Mouse (Mus musculus): ENCODE results near the gene Psmd3. TPM values are rescaled to one million over a fixed set of nuclear protein-coding genes. Genes with fewer than 3 reads are reported as not detected.

Gene Psmd3
- polyA plus RNA-seq, 1 experiment from 2014 or later: 202 TPM

DNA sequence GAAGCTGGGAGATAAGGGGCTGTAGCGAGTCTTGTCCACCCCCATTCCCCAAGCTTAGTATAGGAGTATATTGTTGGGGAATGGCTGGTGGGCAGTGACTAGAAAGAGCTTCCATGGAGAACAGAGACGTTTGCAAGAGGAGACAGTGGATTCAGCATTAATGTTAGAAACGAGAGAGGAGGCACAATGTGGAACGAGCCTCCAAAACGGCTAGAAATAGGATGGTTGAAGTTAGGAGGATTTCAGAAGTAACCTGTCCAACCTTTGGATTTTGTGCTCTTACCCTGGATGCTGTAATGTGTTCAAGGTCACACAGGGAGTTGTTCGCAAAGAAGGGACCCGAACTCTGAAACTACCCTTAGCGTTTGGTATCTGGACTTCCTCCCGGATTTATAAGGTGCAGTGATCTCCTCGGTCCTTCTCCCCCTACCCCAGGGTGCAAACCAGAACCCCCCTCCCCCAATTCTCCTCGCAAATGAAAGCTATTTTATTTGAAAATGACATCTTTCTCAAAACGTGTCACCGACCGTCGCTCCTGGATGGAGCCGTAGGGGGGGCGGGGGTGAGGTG is 58.8 kb downstream of the Psmd3 start:
- Histone ChIP-seq H3K4me2 (peak overlapping the region; percentile 99), H3K4me3 (peak overlapping the region; percentile 81), H3K36me3 (no peaks in the 10 kb centered on the region), H3K4me1 (peaks cover 79% of the 10 kb centered on the region), H3K9me3 (replicated peaks) (no peaks in the 10 kb centered on the region), H3K9ac (peak overlapping the region; percentile 98), H3K27ac (peak overlapping the region; percentile 95), H3K27me3 (replicated peaks) (no peaks in the 10 kb centered on the region)
- WGBS (ENCODE audit: insufficient replicate concordance): under 1% methylated on average over 17 of the region's 17 CpGs
- ATAC-seq: no peak

DNA sequence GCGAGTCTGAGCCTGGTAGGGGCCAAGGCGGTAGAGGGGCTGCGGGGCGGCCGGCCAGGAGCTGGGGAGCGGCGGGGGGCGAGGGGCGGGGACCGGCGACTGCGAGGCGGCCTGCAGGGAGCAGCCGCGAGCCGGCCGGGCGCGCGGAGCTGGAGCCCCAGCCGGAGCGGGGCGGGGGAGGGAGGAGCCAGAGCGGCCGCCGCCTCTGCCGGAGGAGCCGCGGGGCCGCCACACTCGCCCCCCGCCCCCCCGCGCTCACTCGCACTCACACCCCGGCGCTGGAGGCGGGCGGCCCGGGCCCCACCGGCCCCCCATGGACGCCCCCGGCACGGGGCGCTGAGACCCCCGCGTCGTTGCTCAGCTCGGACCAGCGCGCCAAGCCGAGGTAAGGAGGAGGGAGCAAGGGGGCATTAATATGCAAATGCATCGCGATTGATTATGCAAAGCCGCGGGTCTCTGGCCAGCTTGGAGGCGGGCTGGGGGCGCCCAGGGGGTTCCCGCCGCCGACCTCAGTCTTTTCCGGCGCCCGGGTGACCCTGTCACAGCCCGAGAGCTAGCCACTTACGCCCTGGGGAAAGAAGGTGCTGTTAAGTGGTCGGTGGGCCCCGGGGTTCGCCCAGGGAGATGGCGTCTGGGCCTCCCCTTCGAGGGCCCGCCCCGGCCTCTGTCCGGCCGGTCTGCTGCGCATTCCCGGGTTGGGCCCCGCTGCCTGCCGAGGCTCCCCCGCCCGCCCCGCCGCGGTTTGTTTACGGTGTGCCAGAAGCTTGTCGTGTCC is 59.5 kb downstream of the Psmd3 start:
- ATAC-seq: peak; percentile 73
- Histone ChIP-seq H3K27ac (peak overlapping the region; percentile 95), H3K9ac (peak overlapping the region; percentile 98), H3K36me3 (no peaks in the 10 kb centered on the region), H3K4me2 (peak overlapping the region; percentile 99), H3K9me3 (replicated peaks) (no peaks in the 10 kb centered on the region), H3K4me3 (peak overlapping the region; percentile 81), H3K27me3 (replicated peaks) (no peaks in the 10 kb centered on the region), H3K4me1 (peaks cover 86% of the 10 kb centered on the region)
- whole genome bisulfite sequencing (ENCODE audit: insufficient replicate concordance): under 1% methylated on average over 53 of the region's 86 CpGs

DNA sequence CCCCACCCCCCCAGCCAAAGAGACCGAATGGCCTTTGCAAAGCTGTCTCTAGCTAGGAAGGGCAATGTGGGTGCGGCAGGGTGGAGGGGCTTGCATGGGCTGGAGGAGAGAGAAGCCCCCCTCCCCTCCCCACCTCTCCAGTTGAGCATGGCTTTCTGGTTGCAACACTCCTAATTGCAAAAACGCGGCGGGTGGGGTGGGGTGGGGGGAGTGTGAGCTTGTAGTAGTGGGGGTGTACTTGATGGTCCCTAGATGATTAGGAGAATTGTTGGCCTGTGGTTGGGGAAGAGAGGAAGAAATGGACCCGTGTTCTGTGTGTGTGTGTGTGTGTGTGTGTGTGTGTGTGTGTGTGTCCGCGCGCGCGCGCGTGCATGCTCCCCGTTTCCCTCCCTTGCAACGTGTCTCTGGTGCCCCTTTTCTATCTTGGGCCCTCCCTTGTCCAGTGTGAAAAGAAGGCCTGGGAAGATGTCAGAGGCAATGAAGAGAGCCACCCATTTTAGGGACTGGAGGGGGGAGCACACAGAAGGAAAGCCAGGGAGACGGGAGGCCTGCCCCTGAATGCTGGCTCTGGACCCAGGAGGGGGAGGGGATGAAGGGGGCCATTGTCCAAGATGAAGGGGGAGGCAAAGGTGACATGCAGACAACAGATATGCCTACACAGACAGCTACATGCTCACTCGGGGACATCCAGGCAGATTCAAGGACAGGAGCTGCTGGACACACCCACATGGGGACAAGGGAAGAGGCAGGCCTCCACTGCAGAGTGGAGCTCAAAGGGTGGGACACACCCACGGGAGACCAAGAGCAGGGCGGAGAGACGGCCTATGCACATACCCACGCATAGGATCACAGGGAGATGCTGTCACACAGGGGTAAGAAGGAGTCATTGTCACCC is 60.3 kb downstream of the Psmd3 start:
- no peak; the same call in 1 of the 2 replicates for ATAC-seq
- Histone ChIP-seq H3K9me3 (replicated peaks) (no peaks in the 10 kb centered on the region), H3K9ac (peak overlapping the region; percentile 98), H3K27me3 (replicated peaks) (no peaks in the 10 kb centered on the region), H3K27ac (peak overlapping the region; percentile 95), H3K4me3 (peak overlapping the region; percentile 81), H3K4me2 (peak overlapping the region; percentile 99), H3K4me1 (peaks cover 93% of the 10 kb centered on the region), H3K36me3 (no peaks in the 10 kb centered on the region)
- 3% methylated on average over 20 of the region's 21 CpGs for WGBS (ENCODE audit: insufficient replicate concordance)

DNA sequence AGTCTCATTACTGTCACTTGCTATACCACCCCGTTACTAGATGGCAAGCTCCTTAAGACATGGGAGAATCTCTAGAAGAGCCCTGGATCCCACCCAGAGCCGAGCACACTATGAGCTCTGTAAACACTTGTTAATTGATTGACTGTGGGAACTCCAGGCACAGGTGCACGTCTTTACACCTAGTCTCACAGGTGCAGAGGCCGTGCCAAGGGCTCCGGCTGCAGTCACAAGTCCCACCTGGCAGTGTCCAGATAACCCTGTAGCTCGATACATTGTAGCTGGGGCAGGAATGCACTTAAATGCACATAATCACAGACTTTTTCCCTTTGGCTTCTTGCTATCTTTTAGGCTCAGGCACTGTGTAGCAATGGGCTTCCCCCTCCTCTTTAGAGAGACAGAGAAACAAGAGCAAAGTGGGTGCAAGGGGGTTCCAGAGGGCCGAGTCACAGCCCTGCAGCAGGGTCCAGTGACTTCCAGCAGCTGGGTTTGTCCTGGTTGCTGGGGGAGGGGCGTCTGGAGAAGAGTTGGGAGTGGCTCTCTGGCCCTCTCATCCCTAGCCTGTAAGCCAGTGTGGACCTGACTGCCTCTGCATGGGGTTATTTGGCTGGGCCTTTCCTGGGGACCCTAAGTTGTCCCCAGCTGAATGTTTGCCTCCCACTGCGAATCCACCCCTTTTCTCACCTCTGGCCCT is 61.4 kb downstream of the Psmd3 start:
- no peak for ATAC-seq
- Histone ChIP-seq H3K4me2 (peak overlapping the region; percentile 99), H3K27me3 (replicated peaks) (no peaks in the 10 kb centered on the region), H3K27ac (peak overlapping the region; percentile 95), H3K4me1 (peaks cover 93% of the 10 kb centered on the region), H3K36me3 (no peaks in the 10 kb centered on the region), H3K9me3 (replicated peaks) (no peaks in the 10 kb centered on the region), H3K4me3 (peak overlapping the region; percentile 81), H3K9ac (peak overlapping the region; percentile 55)
- 20% methylated on average over 9 of the region's 9 CpGs for WGBS (ENCODE audit: insufficient replicate concordance)

DNA sequence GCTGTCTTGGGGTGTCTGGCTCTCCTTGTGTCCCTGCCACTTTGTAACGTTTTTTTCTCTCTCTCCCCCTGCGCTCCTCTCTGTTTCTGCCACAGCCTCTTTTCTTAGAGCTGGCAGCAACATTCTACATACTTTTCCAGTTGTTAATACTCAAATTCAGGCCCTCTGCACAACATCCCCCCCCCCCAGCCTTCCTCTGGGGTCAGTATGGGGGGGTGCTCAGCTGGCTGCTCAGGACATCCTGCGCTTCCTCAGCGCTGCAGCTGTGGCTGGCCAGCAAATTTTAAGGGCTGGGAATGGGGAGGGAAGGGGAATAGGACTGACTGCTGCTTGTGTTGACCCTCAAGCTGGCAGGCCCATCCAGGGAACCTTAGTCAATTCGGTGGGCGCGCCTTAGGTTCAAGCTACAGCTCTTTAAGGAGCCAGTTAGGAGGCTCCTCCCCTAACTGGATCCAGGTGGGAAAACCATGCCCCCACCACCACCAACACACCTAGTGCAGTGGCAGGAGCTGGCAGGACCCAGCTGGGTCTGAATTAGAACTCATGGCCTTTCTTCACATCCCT is 62.2 kb downstream of the Psmd3 start:
- H3K9ac ChIP-seq: peak overlapping the region; percentile 55
- H3K4me2 ChIP-seq: peak overlapping the region; percentile 99
- peaks cover 93% of the 10 kb centered on the region for H3K4me1 ChIP-seq
- no peak for ATAC-seq
- WGBS (ENCODE audit: insufficient replicate concordance): 66% methylated on average over 7 of the region's 7 CpGs
- peaks cover 5% of the 10 kb centered on the region; the same call in 1 of the 2 replicates for H3K36me3 ChIP-seq
- no peaks in the 10 kb centered on the region for H3K27me3 ChIP-seq (replicated peaks)
- no peaks in the 10 kb centered on the region for H3K9me3 ChIP-seq (replicated peaks)
- H3K27ac ChIP-seq: peak overlapping the region; percentile 95
- H3K4me3 ChIP-seq: no peak overlapping the region

Other genes starting within 250 kb of the Psmd3 start
- 64.8 and 67.4 TPM in 2 replicates for gene Mien1, start 243.6 kb upstream of the Psmd3 start, polyA plus RNA-seq (2016; fragmentation: Nextera tagmentation; extraction: Ambion mirVana)
- 20.1 and 22.0 TPM in 2 replicates for gene Grb7, start 236.2 kb upstream of the Psmd3 start, polyA plus RNA-seq (2016; fragmentation: Nextera tagmentation; extraction: Ambion mirVana)
- 0.07 and 0.12 TPM in 2 replicates for gene Ikzf3, start 136.5 kb upstream of the Psmd3 start, polyA plus RNA-seq (2016; fragmentation: Nextera tagmentation; extraction: Ambion mirVana)
- gene Zpbp2, start 131.5 kb upstream of the Psmd3 start, polyA plus RNA-seq (2016; fragmentation: Nextera tagmentation; extraction: Ambion mirVana): 0.46 and 0.55 TPM in 2 replicates
- gene Ormdl3, start 95.2 kb upstream of the Psmd3 start, polyA plus RNA-seq (2016; fragmentation: Nextera tagmentation; extraction: Ambion mirVana): 44.2 and 44.3 TPM in 2 replicates
- not detected in 2 replicates for gene Lrrc3c, start 84.3 kb upstream of the Psmd3 start, polyA plus RNA-seq (2016; fragmentation: Nextera tagmentation; extraction: Ambion mirVana)
- 0.87 and 0.96 TPM in 2 replicates for gene Gm12355, start 56.9 kb upstream of the Psmd3 start, polyA plus RNA-seq (2016; fragmentation: Nextera tagmentation; extraction: Ambion mirVana)
- not detected in 2 replicates for gene Gsdma3, start 56.2 kb upstream of the Psmd3 start, polyA plus RNA-seq (2016; fragmentation: Nextera tagmentation; extraction: Ambion mirVana)
- not detected in 2 replicates for gene Gsdma2, start 35.8 kb upstream of the Psmd3 start, polyA plus RNA-seq (2016; fragmentation: Nextera tagmentation; extraction: Ambion mirVana)
- gene Gsdma, start 18.2 kb upstream of the Psmd3 start, polyA plus RNA-seq (2016; fragmentation: Nextera tagmentation; extraction: Ambion mirVana): not detected in 2 replicates
- not detected in 2 replicates for gene Csf3, start 18.7 kb downstream of the Psmd3 start, polyA plus RNA-seq (2016; fragmentation: Nextera tagmentation; extraction: Ambion mirVana)
- gene Med24, start 46.9 kb downstream of the Psmd3 start, polyA plus RNA-seq (2016; fragmentation: Nextera tagmentation; extraction: Ambion mirVana): 42.0 and 43.7 TPM in 2 replicates
- gene Thra, start 58.1 kb downstream of the Psmd3 start, polyA plus RNA-seq (2016; fragmentation: Nextera tagmentation; extraction: Ambion mirVana): 13.0 and 13.3 TPM in 2 replicates
- gene Nr1d1, start 92.8 kb downstream of the Psmd3 start, polyA plus RNA-seq (2016; fragmentation: Nextera tagmentation; extraction: Ambion mirVana): 1.3 and 1.4 TPM in 2 replicates
- 11.5 and 11.7 TPM in 2 replicates for gene Msl1, start 113.0 kb downstream of the Psmd3 start, polyA plus RNA-seq (2016; fragmentation: Nextera tagmentation; extraction: Ambion mirVana)
- 26.4 and 29.7 TPM in 2 replicates for gene Casc3, start 122.4 kb downstream of the Psmd3 start, polyA plus RNA-seq (2016; fragmentation: Nextera tagmentation; extraction: Ambion mirVana)
- 0.21 and 0.24 TPM in 2 replicates for gene Rapgefl1, start 154.2 kb downstream of the Psmd3 start, polyA plus RNA-seq (2016; fragmentation: Nextera tagmentation; extraction: Ambion mirVana)
- gene Wipf2, start 181.1 kb downstream of the Psmd3 start, polyA plus RNA-seq (2016; fragmentation: Nextera tagmentation; extraction: Ambion mirVana): 2.0 and 2.2 TPM in 2 replicates
- gene Cdc6, start 225.2 kb downstream of the Psmd3 start, polyA plus RNA-seq (2016; fragmentation: Nextera tagmentation; extraction: Ambion mirVana): 86.5 and 89.9 TPM in 2 replicates
- gene Rara, start 245.3 kb downstream of the Psmd3 start, polyA plus RNA-seq (2016; fragmentation: Nextera tagmentation; extraction: Ambion mirVana): 6.8 and 7.1 TPM in 2 replicates

Data from liver, embryonic 12.5 days (tissue).